Mouse (Mus musculus) liver, postnatal 0 days (tissue): ENCODE results near the gene Mtmr3. TPM values are rescaled to one million over a fixed set of nuclear protein-coding genes. Genes with fewer than 3 reads are reported as not detected.

Source experiments
- ATAC-seq: fragments of 200-750 bp; cut with Nextera tagmentation; 2 replicates; pipeline ENCODE4 v1.8.0; 2017; ENCODE audit warnings: mild to moderate bottlenecking, moderate library complexity
- DNase-seq: peaks from one replicate; pipeline ENCODE4 v3.0.0-alpha.2; 2016
- H3K27ac ChIP-seq: fragments of 300-500 bp; sonication (generic); 2 replicates; pipeline ENCODE4 v1.5.1; 2014; ENCODE audit warnings: antibody characterized with exemption, moderate library complexity, mild to moderate bottlenecking, low read depth
- H3K27me3 ChIP-seq: fragments of 300-500 bp; sonication (generic); 2 replicates; pipeline ENCODE4 v1.6.1; 2014; ENCODE audit warnings: low read length, control low read depth, mixed read lengths; ENCODE audit not compliant: insufficient read depth
- H3K36me3 ChIP-seq: fragments of 300-500 bp; sonication (generic); replicated peaks from 2 replicates; pipeline ENCODE4 v1.6.1; 2014; ENCODE audit warnings: mild to moderate bottlenecking, control low read depth, low read length, moderate library complexity, mixed read lengths; ENCODE audit not compliant: insufficient read depth
- H3K4me1 ChIP-seq: fragments of 300-500 bp; sonication (generic); 2 replicates; pipeline ENCODE4 v1.6.1; 2014; ENCODE audit warnings: antibody characterized with exemption, mild to moderate bottlenecking, control low read depth; ENCODE audit not compliant: insufficient read depth
- H3K4me2 ChIP-seq: fragments of 300-500 bp; sonication (generic); 2 replicates; pipeline ENCODE4 v1.6.1; 2014; ENCODE audit warnings: low read depth, mild to moderate bottlenecking, low read length, moderate library complexity, mixed read lengths
- H3K4me3 ChIP-seq: fragments of 300-500 bp; sonication (generic); 2 replicates; pipeline ENCODE4 v1.5.1; 2014; ENCODE audit warnings: low read depth, low read length
- H3K9ac ChIP-seq: fragments of 300-500 bp; sonication (generic); replicated peaks from 2 replicates; pipeline ENCODE4 v1.6.1; 2014; ENCODE audit warnings: mild to moderate bottlenecking, moderate library complexity
- H3K9me3 ChIP-seq: fragments of 300-500 bp; sonication (generic); 2 replicates; pipeline ENCODE4 v1.6.1; 2016; ENCODE audit warnings: mild to moderate bottlenecking, control low read depth, low read length, mixed read lengths
- CTCF ChIP-seq: sonication (generic); IDR thresholded peaks from 2 replicates; pipeline ENCODE4 v1.5.1; 2016; ENCODE audit warnings: antibody characterized with exemption, low read depth
- EP300 ChIP-seq: IDR thresholded peaks from 2 replicates; pipeline ENCODE4 v1.6.1; 2016; ENCODE audit warnings: antibody characterized with exemption, low read depth, mild to moderate bottlenecking
- WGBS: fragments of 180-500 bp; shearing (Covaris S2); extraction: QIAGEN DNeasy Blood & Tissue Kit; methylation state at CpG from one replicate; pipeline ENCODE4 v1.1.7; 2014; ENCODE audit not compliant: insufficient replicate concordance; 5-methylcytosine and 5-hydroxymethylcytosine counted together
- polyA plus RNA-seq: library from polyadenylated mRNA; unstranded; fragments of >200 nt; fragmentation: Nextera tagmentation; extraction: Ambion mirVana; gene quantifications from 2 replicates; pipeline ENCODE4 v1.2.1, GENCODE M21; 2015

Mtmr3 gene
- polyA plus RNA-seq, 1 experiment from 2014 or later: 11.2 TPM

- no peak for TF ChIP-seq EP300
- no peak for TF ChIP-seq CTCF
- Histone ChIP-seq H3K4me1 (no peaks in the 10 kb centered on the region), H3K27me3 (no peaks in the 10 kb centered on the region), H3K4me3 (no peak overlapping the region), H3K4me2 (no peak overlapping the region), H3K36me3 (no peaks in the 10 kb centered on the region), H3K9ac (no peak overlapping the region), H3K27ac (no peak overlapping the region), H3K9me3 (no peaks in the 10 kb centered on the region)
- WGBS: 16% methylated on average over 12 of the region's 12 CpGs
- DNase-seq (no peak), ATAC-seq (no peak)
Measured at GRCm38 (mm10) chr11:4461154-4461553, 133.5 kb downstream of the Mtmr3 start.

DNA sequence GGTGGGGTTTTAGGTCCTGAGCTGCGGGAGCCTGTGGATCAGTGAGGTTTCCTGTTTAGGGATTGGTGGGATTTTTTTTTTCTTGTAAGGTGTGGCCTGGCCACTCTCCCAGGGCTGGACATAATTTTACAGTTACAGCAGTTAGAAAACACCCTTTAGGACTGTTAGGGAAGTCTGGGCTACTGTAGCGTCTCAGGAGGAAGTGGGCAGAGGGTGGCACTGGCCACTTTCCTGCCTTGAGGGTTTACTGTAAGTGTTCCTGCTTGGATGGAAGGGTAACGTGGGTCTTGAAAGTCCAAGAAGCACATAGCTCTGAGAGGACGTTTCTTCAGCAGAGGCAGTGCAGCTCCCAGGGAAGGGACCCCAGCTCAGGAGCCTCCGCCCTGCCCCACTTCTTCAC lies 134.0 kb downstream of the Mtmr3 start:
- Histone ChIP-seq H3K27me3 (no peaks in the 10 kb centered on the region), H3K4me1 (no peaks in the 10 kb centered on the region), H3K36me3 (no peaks in the 10 kb centered on the region), H3K9me3 (no peaks in the 10 kb centered on the region), H3K9ac (no peak overlapping the region), H3K4me2 (no peak overlapping the region), H3K4me3 (no peak overlapping the region), H3K27ac (no peak overlapping the region)
- ATAC-seq (no peak), DNase-seq (no peak)
- 24% methylated on average over 5 of the region's 5 CpGs for WGBS
- TF ChIP-seq CTCF: no peak
- TF ChIP-seq EP300: no peak

DNA sequence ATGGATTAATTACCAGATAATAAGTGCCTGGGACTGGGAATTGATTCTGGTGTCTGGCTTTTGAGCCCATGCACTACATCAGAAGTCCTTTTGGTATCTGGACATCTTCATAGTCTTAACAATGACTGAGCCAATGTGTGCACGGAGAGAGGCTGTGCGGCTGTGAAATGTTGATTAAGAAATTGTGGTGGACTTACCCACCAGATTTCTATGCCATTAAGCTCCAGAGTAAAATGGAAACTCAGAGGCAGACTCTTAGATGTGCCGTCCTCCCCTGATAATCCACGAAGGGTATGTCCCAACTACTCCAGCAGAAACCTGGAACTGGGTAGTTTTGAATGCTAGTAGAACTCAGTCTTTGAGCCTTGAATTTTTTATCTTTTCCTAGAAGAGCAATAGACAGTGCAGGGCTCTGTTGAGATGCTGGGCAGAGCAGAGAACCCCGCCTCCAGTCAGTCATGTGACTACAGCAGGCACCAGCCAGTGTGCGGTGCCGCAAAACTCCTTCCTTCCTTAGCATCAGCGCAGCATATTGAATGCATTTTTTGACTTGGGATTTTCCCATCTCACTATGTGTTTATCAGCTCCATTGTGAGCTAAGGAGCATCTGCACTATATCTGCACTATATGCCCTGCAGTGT lies 139.6 kb downstream of the Mtmr3 start:
- Histone ChIP-seq H3K4me3 (no peak overlapping the region), H3K4me1 (no peaks in the 10 kb centered on the region), H3K9ac (no peak overlapping the region), H3K4me2 (no peak overlapping the region), H3K9me3 (no peaks in the 10 kb centered on the region), H3K36me3 (no peaks in the 10 kb centered on the region), H3K27me3 (no peaks in the 10 kb centered on the region), H3K27ac (no peak overlapping the region)
- 75% methylated on average over 8 of the region's 8 CpGs for WGBS
- ATAC-seq (no peak), DNase-seq (peak; percentile 9)
- TF ChIP-seq CTCF (no peak), EP300 (no peak)

GRCm38 (mm10) chr11:4452467-4453184 lies 142.0 kb downstream of the Mtmr3 start:
- no peak overlapping the region for H3K27ac ChIP-seq
- no peak overlapping the region for H3K4me3 ChIP-seq
- H3K4me1 ChIP-seq: no peaks in the 10 kb centered on the region
- TF ChIP-seq CTCF: no peak
- no peak for TF ChIP-seq EP300
- H3K36me3 ChIP-seq: no peaks in the 10 kb centered on the region
- no peak overlapping the region for H3K9ac ChIP-seq
- 72% methylated on average over 12 of the region's 12 CpGs for WGBS
- no peak overlapping the region for H3K4me2 ChIP-seq
- DNase-seq (no peak), ATAC-seq (no peak)
- no peaks in the 10 kb centered on the region for H3K9me3 ChIP-seq
- H3K27me3 ChIP-seq: no peaks in the 10 kb centered on the region

DNA sequence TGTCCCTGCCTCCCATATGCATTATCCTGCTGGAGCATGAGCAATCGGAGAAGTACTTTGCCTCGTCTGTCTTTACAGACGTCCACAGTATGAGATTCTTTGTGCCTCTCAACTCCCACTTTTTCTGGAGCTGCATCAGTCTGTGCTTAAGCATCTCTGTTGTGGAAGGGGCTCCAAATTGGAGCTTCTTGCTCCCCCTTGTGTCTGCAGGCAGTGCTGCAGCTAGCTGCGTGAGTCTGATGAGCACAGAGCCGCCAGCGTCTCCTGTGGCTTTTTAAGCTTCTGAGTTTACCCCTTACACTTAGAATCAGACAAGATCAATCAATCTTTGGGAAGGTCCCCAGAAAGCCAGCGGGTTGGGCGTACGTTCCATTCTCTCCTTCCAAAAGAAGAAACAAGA lies 143.5 kb downstream of the Mtmr3 start:
- peak; percentile 73 for DNase-seq
- Histone ChIP-seq H3K27ac (no peak overlapping the region), H3K36me3 (no peaks in the 10 kb centered on the region), H3K27me3 (no peaks in the 10 kb centered on the region), H3K9ac (no peak overlapping the region), H3K9me3 (no peaks in the 10 kb centered on the region), H3K4me1 (no peaks in the 10 kb centered on the region), H3K4me3 (no peak overlapping the region), H3K4me2 (no peak overlapping the region)
- no peak; the same call in 1 of the 2 replicates for ATAC-seq
- WGBS: 22% methylated on average over 9 of the region's 9 CpGs
- TF ChIP-seq CTCF (peak; percentile 85), EP300 (no peak)

- H3K27me3 ChIP-seq: no peaks in the 10 kb centered on the region
- DNase-seq (no peak), ATAC-seq (peak; percentile 60)
- no peak overlapping the region for H3K9ac ChIP-seq
- 87% methylated on average over 9 of the region's 9 CpGs for WGBS
- H3K9me3 ChIP-seq: no peaks in the 10 kb centered on the region
- no peak overlapping the region for H3K4me2 ChIP-seq
- no peak for TF ChIP-seq EP300
- TF ChIP-seq CTCF: no peak
- no peaks in the 10 kb centered on the region for H3K4me1 ChIP-seq
- peak overlapping the region; percentile 49; the same call in 1 of the 2 replicates for H3K27ac ChIP-seq
- H3K36me3 ChIP-seq: no peaks in the 10 kb centered on the region
- no peak overlapping the region for H3K4me3 ChIP-seq
Measured at GRCm38 (mm10) chr11:4446195-4446868, 148.3 kb downstream of the Mtmr3 start.
